Mouse (Mus musculus) frontal cortex, postnatal 36 days (tissue): ENCODE measurements around the gene Myo16.
A peak's percentile ranks its signal among the peaks of the same experiment; 100 is the strongest.

ENCODE experiments used
- DNase-seq, 2 experiments: peaks; one replicate each; pipeline ENCODE4 v3.0.0; 2022; ENCODE audit warnings: low spot score in 2 of 2

Myo16 gene

DNA sequence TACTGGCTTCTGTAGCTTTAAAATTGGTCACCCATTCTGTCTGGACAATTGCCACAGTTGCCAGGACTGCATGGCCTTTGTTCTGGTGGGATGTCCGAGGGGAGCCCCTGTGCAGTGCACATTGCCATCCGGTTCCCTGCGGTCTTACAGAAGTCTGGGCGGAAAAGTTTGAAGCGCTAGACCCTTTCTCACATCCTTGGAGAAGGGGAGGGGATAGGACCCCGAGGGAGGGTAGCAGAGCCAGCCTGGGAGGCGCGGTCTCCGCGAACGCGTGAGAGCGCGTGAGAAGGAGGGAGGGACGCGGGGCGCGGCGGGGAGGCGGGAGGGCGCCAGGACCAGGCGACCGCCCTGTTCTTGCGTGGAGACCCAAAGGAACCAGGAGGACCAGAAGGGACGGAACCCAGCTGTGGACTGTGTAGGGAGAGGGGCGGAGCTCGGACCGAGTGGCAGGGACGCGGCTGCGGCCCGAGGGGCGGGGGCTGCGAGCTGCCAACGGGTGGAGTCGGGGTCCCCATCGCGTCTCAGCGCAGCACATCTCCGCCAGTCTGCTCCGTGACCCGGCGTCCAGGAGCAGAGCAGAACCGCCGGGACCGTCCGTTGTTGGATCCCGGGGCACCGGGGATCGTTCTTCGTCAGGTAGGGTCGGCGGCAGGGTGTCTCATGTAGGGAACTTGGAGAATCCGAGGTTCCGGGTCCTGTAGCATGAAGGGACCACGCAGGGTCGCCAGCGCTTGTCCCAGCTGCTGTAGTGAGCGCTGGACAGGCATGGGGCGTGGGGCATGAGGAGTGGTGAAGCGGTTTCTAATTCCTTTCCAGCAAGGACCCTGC lies at the start of gene Myo16:
Myo16 (plus strand) TSS at position 301 of the 828 bp plus-strand sequence.
- peak in 1 of 2 experiments; percentile 23 for DNase-seq

DNA sequence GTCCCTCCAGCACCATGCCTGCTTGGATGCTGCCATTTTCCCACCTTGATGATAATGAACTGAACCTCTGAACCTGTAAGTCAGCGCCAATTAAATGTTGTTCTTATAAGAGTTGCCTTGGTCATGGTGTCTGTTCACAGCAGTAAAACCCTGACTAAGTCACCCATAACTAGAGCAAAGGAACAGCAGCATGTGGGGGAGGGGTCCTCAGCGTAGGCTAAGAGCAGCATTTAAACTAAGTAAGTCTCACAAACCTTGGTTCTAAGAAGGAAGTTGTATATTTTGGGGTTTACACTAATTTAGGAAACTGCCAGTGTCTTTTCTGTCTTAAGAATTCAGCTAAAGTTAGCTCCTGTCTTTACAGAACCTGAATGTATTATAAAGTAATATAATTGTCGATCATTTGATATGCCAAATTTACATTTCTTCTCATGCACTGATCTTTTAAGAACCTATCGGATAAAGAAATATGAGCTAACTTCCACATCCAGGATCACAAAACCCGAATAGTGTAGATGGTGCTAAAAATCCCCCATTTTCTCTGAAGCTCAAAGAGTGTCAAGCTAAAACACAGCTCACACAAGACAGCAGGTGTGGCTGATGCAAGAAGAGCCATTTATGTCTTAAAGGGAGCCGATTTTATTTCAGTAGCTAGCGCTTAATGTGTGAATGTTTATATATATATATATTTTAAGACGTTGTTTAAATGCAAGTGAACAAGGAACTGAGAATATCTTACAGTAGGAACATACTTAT lies 45.0 kb upstream of the Myo16 start:
- DNase-seq: peak in 1 of 2 experiments; percentile 59

DNA sequence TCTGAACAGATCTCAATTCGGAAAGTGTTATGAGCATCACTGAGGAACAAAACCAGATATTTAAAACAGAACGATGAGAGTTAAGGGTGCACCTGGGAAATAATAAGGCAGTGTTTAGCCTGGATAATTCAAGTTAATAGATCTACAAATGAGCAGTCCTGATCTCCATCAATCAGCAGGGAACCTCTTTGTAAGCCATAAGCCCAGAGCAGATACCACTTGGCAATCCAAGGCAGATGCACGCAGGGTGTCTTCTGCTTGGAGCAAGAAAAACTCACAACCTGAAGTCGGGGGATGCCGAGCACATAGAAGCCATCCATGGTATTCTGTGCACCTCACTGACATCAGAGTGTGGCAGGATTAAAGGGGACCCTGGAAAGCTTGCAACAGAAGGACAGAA lies 31.0 kb upstream of the Myo16 start:
- no peak for DNase-seq

DNA sequence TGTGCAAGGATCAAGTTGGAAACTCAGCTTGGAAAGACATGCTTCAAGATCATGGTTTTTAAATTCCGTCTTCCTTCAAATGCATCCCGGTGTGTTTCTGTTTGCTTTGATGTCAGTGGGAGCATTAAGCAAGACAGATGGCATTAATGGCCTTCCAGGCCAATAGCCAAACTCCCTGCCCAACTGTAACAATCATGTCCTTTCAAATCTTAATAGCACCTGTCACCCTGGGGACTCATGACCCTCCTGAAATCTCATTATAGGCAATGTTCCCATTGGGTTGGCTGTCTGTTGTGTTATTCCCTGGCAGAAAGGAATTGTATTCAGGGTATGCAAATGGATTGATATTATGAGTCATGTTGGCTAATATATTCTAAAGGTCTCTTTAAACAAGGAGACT lies 30.3 kb upstream of the Myo16 start:
- DNase-seq: no peak

DNA sequence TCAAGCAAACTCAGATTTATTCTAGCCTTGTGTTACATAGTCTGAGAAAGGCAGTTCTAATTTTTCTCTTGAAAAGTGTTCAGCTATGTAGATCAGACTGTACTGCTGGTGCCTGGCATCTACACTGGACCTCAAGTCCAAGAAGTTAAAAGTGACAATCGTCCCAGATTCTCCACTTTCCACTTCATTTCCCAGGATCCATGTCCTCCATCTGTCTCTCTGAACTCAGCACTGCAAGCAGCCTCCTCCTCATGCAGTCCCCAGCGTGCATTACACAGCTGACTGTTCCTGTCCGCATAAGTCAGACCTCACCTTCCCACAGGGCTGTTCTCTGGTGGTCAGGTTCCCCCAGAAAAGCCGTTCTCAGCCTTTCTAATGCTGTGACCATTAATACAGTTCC lies 28.0 kb upstream of the Myo16 start:
- DNase-seq: peak in 1 of 2 experiments; percentile 18

DNA sequence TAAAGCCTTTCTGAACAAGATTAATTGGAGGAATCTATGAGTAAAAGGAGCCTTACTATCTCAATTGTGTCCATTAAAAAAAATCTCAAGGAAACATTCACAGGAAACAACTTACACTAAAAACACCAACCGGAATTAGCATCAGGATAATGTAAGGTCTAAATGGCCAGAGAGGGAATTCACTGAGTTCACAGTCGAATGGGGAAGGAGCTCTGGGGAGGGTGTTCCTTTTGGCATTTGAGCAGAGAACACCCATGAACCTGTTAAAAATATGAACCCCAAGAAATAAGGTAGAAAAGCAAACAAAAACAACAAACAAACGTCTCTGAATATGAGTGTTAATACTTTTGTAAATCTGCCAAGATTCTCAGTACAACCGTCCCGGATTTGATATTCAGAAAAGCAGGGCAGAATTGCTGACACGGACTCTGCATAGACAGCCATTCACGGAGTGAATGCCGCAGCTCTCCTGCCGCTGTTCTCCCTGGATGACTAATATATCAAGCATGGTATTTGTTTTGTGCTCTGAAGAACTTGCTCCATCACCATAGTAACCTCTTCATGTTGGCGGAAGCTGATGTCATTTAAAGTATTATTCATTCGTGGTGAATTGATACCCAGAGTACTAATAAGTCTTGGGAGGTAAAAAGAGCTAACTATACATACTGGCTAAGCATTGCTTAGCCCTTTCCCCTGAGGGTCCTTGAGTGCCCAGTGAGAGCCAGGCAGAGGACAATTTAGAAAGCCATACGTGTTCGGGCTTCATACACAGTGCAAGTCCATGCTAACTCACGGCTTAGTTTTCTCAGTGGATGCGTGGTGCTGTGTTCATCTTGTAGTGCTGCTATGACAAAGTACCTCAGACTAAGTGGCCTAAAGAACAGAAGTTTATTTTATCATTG lies 22.9 kb upstream of the Myo16 start:
- DNase-seq: no peak

DNA sequence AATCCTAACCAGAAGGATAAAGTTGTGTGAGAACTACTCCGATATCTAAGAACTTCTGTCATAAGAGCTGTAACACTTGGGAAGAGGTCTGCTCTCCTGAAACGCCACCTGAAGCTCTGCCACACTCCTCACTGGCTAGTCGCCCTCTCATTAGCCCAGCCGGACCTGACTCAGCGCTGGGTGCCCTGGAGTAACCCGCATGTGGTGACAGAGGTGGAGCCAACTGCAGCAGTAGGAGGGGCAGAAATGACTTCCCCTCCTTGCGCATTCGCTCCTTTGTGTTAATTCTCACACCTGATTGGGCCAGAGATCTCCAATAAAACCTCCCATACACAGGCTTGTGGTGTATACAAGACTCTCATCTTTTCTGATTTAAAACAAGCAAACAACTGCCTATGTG lies 14.2 kb upstream of the Myo16 start:
- no peak for DNase-seq

DNA sequence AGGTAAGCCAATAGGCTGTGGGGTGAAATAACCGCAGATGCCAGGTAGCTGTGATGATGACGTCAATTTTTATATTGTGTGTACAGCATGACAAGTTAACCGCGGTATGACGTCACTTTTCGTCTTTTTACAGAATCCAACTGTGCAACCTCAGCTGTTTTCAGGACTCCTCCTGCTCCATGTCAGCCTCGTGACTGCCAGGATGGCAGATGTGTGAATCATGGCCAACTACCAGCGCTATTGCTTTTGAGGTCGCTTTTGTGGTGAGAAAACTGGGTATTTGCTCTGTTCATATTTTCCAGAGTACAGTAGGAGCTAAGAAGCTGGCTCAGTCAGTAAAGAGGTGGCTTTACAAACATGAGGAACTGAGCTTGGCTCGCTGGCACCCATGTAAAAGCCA lies 9.8 kb upstream of the Myo16 start:
- DNase-seq: no peak

DNA sequence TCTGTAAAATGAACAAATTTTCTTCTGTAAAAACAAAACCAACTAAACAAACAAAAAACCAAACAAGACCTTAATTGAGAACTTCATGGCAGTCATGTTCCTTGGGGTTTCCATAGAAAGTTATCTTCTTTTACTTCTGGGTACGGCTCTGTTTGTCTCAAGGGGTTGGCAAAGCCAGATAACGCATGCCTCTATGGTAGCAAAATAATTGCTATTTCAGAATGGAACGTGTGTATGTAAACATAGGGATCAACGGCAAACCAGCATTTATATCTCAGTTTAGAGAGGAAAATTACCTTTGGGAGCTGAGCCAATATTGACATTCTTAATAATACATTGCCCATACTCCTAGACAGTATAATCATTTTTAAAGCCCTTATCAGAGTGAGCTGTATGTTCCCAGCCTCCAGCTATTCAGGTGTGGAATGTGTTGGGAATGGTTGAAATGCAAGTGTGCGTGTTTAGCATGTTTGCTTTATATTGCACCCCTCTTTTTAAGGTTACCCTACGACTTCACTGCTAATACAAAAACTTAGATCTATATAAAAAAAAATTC lies 1.9 kb upstream of the Myo16 start:
- DNase-seq: no peak

DNA sequence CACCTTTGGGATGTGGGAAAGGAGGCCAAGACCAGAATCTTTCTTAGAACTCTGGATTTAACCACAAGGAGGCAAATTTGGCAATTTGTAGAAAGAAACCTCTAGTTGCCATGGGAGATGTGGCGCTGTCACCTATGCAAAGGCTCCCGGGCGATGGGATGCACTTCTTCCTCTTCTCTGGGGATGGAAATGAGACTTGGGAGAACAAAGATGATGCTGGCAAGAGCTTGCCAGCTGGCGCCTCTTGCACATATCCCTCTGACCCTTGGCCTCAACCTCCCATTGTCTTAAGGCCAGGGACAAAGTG lies 681 bp downstream of the Myo16 start:
- DNase-seq: no peak

DNA sequence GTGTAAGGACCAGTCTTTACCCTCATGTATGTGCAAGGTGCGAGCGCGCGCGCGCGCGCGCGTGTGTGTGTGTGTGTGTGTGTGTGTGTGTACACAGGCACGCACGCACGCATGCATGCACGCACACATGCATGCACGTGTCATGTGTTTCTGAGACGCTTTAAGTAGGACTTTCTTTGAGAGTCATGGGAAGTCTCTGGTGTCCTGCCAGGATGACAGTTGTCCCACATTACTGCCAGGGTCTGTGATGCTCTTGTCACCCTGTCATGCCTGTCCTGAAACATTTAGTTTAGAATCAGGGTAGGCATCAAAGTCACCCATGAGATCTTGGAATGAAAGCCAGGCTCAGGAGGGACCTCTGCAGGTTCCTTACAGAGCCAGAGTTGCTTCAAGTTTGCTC lies 1.4 kb downstream of the Myo16 start:
- no peak for DNase-seq

DNA sequence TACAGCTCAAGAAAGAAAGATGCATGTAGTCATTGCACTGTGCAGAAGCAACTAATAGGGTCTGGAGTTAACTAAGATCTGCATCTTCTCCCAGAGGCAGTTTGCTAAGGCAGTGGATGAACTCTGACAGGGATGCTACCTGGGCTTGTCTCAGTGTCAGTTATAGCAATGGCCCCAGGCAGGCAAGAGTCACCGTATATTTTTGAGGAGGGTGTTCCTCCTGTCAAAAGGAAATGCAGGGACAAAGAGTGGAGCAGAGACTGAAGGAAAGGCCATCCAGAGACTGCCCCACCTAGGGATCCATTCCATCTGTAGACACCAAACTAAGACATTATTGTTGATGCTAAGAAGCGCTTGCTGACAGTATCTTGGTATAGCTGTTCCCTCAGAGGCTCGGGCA lies 7.4 kb downstream of the Myo16 start:
- DNase-seq: no peak

DNA sequence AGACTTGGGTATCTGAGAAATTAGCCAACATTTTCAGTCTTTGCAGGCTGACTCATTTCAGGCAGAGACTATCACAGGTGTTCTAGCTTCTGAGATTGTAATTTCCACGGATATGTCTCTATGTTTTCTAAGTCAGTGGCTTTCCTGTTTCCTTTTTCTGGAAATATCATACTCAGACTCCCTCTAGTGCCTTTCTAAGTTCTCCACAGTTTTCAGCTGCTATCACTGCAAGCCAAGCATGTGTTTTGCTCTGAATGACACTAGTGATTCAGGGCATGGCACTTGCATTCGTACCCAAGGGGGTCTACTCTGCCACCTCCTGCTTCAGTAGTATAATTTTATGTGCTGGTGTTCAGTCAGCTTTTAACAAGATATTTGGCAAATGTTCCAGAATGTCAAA lies 11.2 kb downstream of the Myo16 start:
- no peak for DNase-seq

DNA sequence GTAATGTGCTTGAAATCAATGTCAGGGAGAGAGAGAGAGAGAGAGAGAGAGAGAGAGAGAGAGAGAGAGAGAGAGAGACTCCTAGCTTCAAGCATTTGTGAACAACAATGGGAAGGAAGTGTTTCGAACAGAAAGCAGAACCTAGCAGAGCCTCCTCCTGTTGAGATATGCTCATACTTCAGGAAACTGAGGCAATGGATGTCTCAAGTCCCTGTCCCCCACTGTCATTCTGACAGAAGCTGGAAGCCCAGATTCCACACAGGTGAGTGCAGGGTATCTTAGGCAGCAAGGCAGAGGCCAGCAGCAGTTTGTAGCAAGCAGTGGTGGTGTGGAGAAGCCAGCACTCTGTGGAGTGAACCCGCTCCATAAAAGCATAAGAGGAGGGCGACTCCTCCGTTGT lies 14.6 kb downstream of the Myo16 start:
- DNase-seq: no peak

DNA sequence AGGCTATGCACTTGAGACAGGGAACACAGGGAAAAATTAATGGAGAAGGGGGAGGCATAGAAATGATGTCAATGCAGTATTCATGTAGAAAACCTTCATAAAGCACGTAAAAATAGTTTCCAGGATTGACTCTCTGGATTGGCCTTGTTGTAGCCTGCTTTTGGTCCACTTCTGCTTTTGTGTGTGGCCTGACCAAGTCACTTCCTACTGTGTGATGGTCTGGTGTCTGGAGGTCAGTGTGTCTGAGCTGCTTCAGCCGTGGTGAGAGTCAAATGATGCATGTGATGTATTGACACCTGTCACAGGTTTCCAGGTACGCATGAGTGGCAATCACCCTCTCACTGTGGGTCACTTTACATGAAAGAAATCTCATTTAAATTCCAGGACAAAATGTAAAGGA lies 16.2 kb downstream of the Myo16 start:
- no peak for DNase-seq

DNA sequence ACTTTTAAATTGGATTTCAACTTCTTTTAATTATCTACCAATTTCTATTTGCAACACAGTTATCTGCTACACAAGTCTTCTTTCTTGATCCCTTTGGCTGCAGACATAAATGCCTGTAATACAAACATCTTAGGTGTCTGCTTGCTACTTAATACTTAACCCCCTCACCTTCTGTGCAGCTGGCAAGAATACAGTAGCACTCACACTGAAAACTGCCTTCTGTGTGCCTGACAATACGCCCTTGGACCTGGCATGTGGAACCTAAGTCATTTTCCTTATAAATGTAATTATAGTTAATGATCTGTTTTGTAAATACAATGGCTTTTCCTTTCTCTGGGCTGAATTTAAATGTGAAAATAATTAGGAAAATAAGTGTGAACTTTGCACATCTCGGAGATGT lies 17.6 kb downstream of the Myo16 start:
- DNase-seq: no peak

DNA sequence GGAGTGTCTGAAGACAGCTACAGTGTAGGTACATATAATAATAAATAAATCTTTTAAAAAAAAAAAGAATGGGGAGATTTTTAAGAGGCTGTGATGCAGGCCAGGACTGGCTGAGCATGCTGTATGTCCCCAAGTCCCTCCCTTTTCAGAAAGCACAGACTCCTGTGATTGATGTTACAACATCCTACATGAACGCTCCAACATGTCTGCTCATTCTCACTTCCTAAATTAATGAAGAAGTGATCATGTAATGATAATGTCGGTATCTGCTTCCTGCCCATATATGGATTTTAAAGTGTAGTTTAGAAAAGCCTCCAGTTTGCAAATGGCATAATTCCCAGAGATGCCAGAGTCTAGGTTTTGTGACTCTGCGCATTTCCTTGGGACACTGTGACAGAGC lies 18.6 kb downstream of the Myo16 start:
- DNase-seq: no peak

DNA sequence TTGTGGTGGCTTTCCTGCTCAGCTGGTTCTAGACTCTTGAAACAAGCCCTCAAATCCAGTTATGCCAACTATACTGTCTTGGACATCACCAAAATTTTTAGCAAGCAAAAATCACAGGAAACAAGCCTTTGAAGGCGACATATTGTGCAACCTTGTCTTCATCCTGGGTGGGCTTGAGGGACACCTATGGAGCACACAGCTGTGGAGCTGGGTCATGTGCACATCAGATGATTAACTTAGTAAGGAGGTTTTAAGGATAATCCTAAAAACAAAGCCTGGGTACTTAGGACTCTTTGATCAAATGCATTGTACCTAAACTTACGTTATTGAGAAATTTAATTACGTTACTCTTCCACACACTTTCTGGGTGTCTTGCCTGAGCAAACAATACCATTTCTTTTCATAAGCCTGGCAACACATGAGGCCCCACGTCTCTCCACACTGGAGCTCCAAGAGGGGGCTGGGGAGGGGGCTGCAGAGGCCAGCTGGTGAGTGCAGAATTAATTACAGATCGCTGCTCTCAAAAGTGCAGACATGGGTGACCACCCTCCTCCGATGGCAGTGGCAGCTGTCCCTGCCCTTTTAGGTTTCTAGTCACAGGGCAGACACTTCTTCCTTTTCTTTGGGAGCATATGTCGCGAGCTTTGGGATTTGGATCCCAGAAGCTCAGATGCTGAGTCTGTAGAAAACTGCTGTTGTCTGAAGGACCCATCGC lies 19.5 kb downstream of the Myo16 start:
- no peak for DNase-seq

DNA sequence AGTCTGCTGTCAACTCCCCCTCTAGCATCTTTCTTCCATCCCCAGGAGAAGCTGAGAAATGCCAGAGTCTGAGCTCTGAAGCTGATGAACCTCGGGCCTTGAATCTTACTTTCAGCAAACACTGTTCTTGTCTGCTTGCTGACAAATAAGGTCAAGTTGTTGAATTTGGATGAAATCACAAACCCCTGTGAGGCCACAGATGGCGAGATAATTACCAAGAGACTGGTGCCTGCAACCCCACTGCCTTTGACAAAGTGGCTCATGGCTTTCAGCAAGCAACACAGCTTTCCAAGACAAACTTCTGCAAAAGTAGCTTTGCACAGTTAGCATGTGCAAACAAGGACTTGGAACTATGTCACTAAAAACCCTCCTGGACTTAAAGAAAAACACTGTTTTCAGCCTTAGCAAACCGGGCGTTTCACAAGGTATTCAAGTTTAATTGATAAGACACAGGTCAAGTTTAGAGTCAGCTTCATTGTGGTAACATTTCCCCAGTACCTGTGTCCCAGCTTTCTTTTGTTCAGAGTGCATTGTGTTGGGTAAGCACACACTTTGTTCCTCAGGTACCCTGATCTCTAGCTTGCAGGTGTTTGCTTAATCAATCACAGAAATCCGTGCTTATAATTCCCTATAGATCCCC lies 20.6 kb downstream of the Myo16 start:
- no peak for DNase-seq

DNA sequence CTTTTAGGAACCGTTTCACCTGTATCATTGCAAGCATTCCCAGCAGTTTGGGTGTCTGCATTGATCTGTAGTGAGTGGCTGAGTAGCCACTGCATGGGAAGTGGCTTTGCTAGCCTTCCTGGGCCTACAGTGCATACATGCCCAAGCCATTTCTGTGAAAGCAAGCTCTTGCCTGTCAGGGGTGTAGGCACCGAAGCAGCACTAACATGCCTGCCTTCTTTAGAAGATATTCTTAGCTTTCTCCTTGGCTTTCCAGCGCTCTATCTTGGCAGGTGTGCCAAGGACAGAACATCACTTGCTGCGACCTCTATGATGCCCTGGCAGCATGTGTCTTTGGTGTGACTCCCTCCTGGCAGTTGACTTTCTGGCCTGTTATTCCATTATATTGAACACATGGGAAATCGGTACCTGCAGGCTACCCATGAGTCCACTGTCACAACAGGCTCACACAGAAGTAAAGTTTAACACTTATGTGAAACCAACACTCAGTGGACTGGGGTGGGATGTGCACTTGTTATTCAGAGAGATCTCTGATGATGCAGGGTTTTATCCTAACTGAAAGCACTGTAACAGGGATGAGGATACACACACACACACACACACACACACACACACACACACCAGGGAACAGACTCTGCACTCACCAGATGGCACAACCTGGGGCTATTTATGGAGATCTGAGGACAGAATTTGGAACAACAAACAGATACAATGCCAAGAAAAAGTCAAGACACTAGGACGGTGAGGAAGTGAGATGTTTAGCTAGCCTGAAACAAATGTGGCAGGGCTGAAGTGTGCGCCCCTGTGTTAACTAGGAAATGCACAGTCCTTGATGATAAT lies 21.4 kb downstream of the Myo16 start:
- no peak for DNase-seq
